In the genomic region with DNA sequence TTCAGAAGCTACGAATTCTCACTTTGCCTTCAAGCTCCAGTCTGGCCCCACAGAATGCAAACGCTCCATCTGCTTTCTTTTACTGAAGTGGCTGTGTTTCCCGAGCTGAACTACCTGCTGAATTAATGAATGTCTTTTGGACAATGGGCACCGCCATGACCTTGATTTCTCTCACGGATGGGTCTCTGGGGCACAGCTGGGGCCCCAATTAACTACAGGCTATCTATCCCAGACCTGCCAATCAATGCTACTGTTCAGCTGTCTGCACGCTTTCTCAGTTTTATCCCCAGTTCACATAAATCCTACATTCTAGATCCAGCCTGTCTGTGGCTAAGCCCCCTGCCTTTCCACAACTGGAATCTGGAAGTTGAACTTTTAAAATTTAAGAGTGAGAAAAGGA, we compare ENCODE assay signal across 22 mouse cellular contexts. TPM values are rescaled to one million over a fixed set of nuclear protein-coding genes. Genes with fewer than 3 reads are reported as not detected.
DNase-seq lines count a peak whose midpoint lies in the region; ATAC-seq lines count a peak whose summit lies in the region.
"Had no signal": no experiment of that assay in that cellular context is flagged by ENCODE, and none has a peak within 500 bp of the region (broad histone marks: within the 10 kb centered on the region; RNA-seq: fewer than 3 reads in every experiment).

No protein-coding gene starts in this region.

- WGBS in hindbrain, embryonic 11.5 days: 37% methylated on average over 6 of the region's 6 CpGs
- 18% methylated on average over 6 of the region's 6 CpGs for WGBS in hindbrain, embryonic 16.5 days
- 45% methylated on average over 6 of the region's 6 CpGs for WGBS in neural tube, embryonic 11.5 days
- 14% methylated on average over 6 of the region's 6 CpGs for WGBS in neural tube, embryonic 15.5 days

- H3K27ac ChIP-seq in hindbrain, embryonic 11.5 days (ENCODE audit: low read depth, low read length): 0 out of 2 replicates have a peak overlapping the region, but pooled peaks have one; percentile 12
- H3K27ac ChIP-seq in hindbrain, embryonic 16.5 days (ENCODE audit: low read depth, low read length): no peak overlapping the region
- H3K27ac ChIP-seq in neural tube, embryonic 11.5 days (ENCODE audit: low read depth, low read length): no peak overlapping the region
- H3K27ac ChIP-seq in neural tube, embryonic 15.5 days (replicated peaks): no peak overlapping the region
- H3K27ac ChIP-seq: embryonic facial prominence, embryonic 15.5 days; gastrocnemius, adult 2 months; intestine, embryonic 15.5 days; layer of hippocampus, adult 2 months; macrophage; stomach, embryonic 15.5 days had no signal

- peaks cover 4% of the 10 kb centered on the region for H3K4me1 ChIP-seq in hindbrain, embryonic 11.5 days (replicated peaks; ENCODE audit: control insufficient read depth, insufficient read depth, low read length)
- no peaks in the 10 kb centered on the region; the same call in 1 of the 2 replicates for H3K4me1 ChIP-seq in hindbrain, embryonic 16.5 days (ENCODE audit: control insufficient read depth, insufficient read depth, low read depth, low read length)
- H3K4me1 ChIP-seq in neural tube, embryonic 11.5 days (ENCODE audit: control insufficient read depth, insufficient read depth, low read length): 0 out of 2 replicates have a peak, but pooled peaks cover 3% of the 10 kb centered on the region
- peaks cover 3% of the 10 kb centered on the region; the same call in 1 of the 2 replicates for H3K4me1 ChIP-seq in neural tube, embryonic 15.5 days
- H3K4me1 ChIP-seq: intestine, embryonic 15.5 days had no signal

- no peaks in the 10 kb centered on the region for H3K36me3 ChIP-seq in hindbrain, embryonic 11.5 days (ENCODE audit: control insufficient read depth, insufficient read depth, low read length)
- H3K36me3 ChIP-seq in hindbrain, embryonic 16.5 days (ENCODE audit: control insufficient read depth, insufficient read depth, low read length): no peaks in the 10 kb centered on the region
- no peaks in the 10 kb centered on the region for H3K36me3 ChIP-seq in neural tube, embryonic 11.5 days (ENCODE audit: control insufficient read depth, insufficient read depth, low read length)
- H3K36me3 ChIP-seq in neural tube, embryonic 15.5 days: no peaks in the 10 kb centered on the region
- H3K36me3 ChIP-seq: embryonic facial prominence, embryonic 15.5 days; intestine, embryonic 15.5 days; stomach, embryonic 15.5 days had no signal

- peak; percentile 28 for DNase-seq in embryo, embryonic 10.5 days (ENCODE audit: low spot score)
- no peak for DNase-seq in embryo, embryonic 11 days
- DNase-seq in hindbrain, embryonic 11.5 days (ENCODE audit: low spot score): peak; percentile 49
- DNase-seq in neural tube, embryonic 11.5 days (ENCODE audit: low spot score): peak; percentile 49
- no peak for DNase-seq in urinary bladder, adult 2 months (ENCODE audit: low spot score)
- DNase-seq: adrenal gland, postnatal 10 days; cerebellum, postnatal 36 days; gastrocnemius, adult 2 months; kidney, adult 8-10 months; kidney, postnatal 10 days; liver, postnatal 0 days; thymus, postnatal 25 days had no signal

- no peak overlapping the region for H3K9ac ChIP-seq in hindbrain, embryonic 11.5 days (ENCODE audit: low read depth, low read length)
- H3K9ac ChIP-seq in hindbrain, embryonic 16.5 days (ENCODE audit: low read depth, low read length): no peak overlapping the region
- H3K9ac ChIP-seq in neural tube, embryonic 11.5 days (ENCODE audit: low read length): no peak overlapping the region
- H3K9ac ChIP-seq in neural tube, embryonic 15.5 days (replicated peaks): no peak overlapping the region
- H3K9ac ChIP-seq: embryonic facial prominence, embryonic 15.5 days; intestine, embryonic 15.5 days; liver, postnatal 0 days; stomach, embryonic 15.5 days had no signal

- H3K4me3 ChIP-seq in hindbrain, embryonic 11.5 days (ENCODE audit: low read depth, low read length): no peak overlapping the region
- no peak overlapping the region for H3K4me3 ChIP-seq in hindbrain, embryonic 16.5 days (ENCODE audit: low read length)
- H3K4me3 ChIP-seq in neural tube, embryonic 11.5 days (ENCODE audit: low read depth, low read length): no peak overlapping the region
- H3K4me3 ChIP-seq in neural tube, embryonic 15.5 days (replicated peaks): no peak overlapping the region
- H3K4me3 ChIP-seq: embryonic facial prominence, embryonic 15.5 days; gastrocnemius, adult 2 months; intestine, embryonic 15.5 days; layer of hippocampus, adult 2 months; stomach, embryonic 15.5 days had no signal

- no peaks in the 10 kb centered on the region for H3K9me3 ChIP-seq in hindbrain, embryonic 11.5 days (ENCODE audit: control insufficient read depth, low read length)
- H3K9me3 ChIP-seq in hindbrain, embryonic 16.5 days (ENCODE audit: control insufficient read depth, low read length): no peaks in the 10 kb centered on the region
- no peaks in the 10 kb centered on the region for H3K9me3 ChIP-seq in neural tube, embryonic 11.5 days (ENCODE audit: control insufficient read depth, low read length)
- no peaks in the 10 kb centered on the region for H3K9me3 ChIP-seq in neural tube, embryonic 15.5 days (replicated peaks)
- H3K9me3 ChIP-seq: embryonic facial prominence, embryonic 15.5 days; intestine, embryonic 15.5 days; stomach, embryonic 15.5 days had no signal

- no peaks in the 10 kb centered on the region for H3K27me3 ChIP-seq in hindbrain, embryonic 11.5 days (ENCODE audit: control insufficient read depth, insufficient read depth, low read length)
- no peaks in the 10 kb centered on the region for H3K27me3 ChIP-seq in hindbrain, embryonic 16.5 days (replicated peaks; ENCODE audit: control insufficient read depth, insufficient read depth, low read length)
- H3K27me3 ChIP-seq in neural tube, embryonic 11.5 days (ENCODE audit: control insufficient read depth, insufficient read depth, low read length): no peaks in the 10 kb centered on the region
- H3K27me3 ChIP-seq in neural tube, embryonic 15.5 days (replicated peaks): no peaks in the 10 kb centered on the region
- H3K27me3 ChIP-seq: embryonic facial prominence, embryonic 15.5 days; intestine, embryonic 15.5 days; stomach, embryonic 15.5 days had no signal

- peak; percentile 59 for ATAC-seq in hindbrain, embryonic 11.5 days (ENCODE audit: low FRiP score)
- no peak for ATAC-seq in hindbrain, embryonic 16.5 days
- no peak for ATAC-seq in neural tube, embryonic 11.5 days (ENCODE audit: insufficient read depth, low FRiP score, low TSS enrichment)
- no peak for ATAC-seq in neural tube, embryonic 15.5 days (ENCODE audit: low FRiP score)
- ATAC-seq: activated CD4-positive, CD25-positive, alpha-beta regulatory T cell, adult 4 months; intestine, embryonic 15.5 days; liver, postnatal 0 days; lung, postnatal 0 days had no signal

- H3K4me2 ChIP-seq in hindbrain, embryonic 11.5 days (replicated peaks; ENCODE audit: low read depth, low read length): no peak overlapping the region
- H3K4me2 ChIP-seq in hindbrain, embryonic 16.5 days (ENCODE audit: low read length): no peak overlapping the region
- H3K4me2 ChIP-seq in neural tube, embryonic 11.5 days (ENCODE audit: low read depth): no peak overlapping the region
- no peak overlapping the region for H3K4me2 ChIP-seq in neural tube, embryonic 15.5 days
- H3K4me2 ChIP-seq: embryonic facial prominence, embryonic 15.5 days; intestine, embryonic 15.5 days; liver, embryonic 11.5 days; stomach, embryonic 15.5 days had no signal

RNA-seq across cellular contexts. Expression of gene Ypel2, which starts 10.5 kb away (rescaled TPM):
- 6.8 and 7.3 TPM in 2 replicates for polyA plus RNA-seq in hindbrain, embryonic 11.5 days (2014; fragmentation: Nextera tagmentation; extraction: Ambion mirVana)
- 4.0 and 4.1 TPM in 2 replicates for polyA plus RNA-seq in hindbrain, embryonic 16.5 days (2015; fragmentation: Nextera tagmentation; extraction: Ambion mirVana)
- 6.1 and 7.0 TPM in 2 replicates for polyA plus RNA-seq in neural tube, embryonic 11.5 days (2014; fragmentation: Nextera tagmentation; extraction: Ambion mirVana)
- polyA plus RNA-seq in neural tube, embryonic 15.5 days (2015; fragmentation: Nextera tagmentation; extraction: Ambion mirVana): 3.4 and 4.1 TPM in 2 replicates
- 21.6 and 21.8 TPM in 2 replicates for polyA plus RNA-seq in urinary bladder, adult 2 months (2012; rRNA removed)

Comparison
In these comparisons a context has a peak if more than half of its experiments do, and no peak if none do; other contexts are left out.
1. DNase-seq: peak in embryo, embryonic 10.5 days (single experiment), hindbrain, embryonic 11.5 days (single experiment) and neural tube, embryonic 11.5 days (single experiment); none in embryo, embryonic 11 days (single experiment) and urinary bladder, adult 2 months (single experiment).